Mouse (Mus musculus): ENCODE results near the gene Slc38a4. TPM values are rescaled to one million over a fixed set of nuclear protein-coding genes. Genes with fewer than 3 reads are reported as not detected.

Gene Slc38a4
- total and polyA plus RNA-seq, 3 experiments: 0.13 to 0.51 (median 0.17) TPM

- H3K9ac ChIP-seq (ENCODE audit: insufficient read depth, low read depth): no peak overlapping the region
- H3K79me2 ChIP-seq (replicated peaks; ENCODE audit: control insufficient read depth, extremely low read depth, insufficient read depth, poor library complexity, severe bottlenecking): no peaks in the 10 kb centered on the region
- H3K4me3 ChIP-seq (replicated peaks in 1 of 3; ENCODE audit: low read depth in 2 of 3, low read length in 2 of 3, poor library complexity in 1 of 3): no peak overlapping the region
- no peaks in the 10 kb centered on the region for H3K36me3 ChIP-seq (replicated peaks in 1 of 2; ENCODE audit: control insufficient read depth in 1 of 2, insufficient read depth in 1 of 2, low read length in 1 of 2)
- no peaks in the 10 kb centered on the region for H3K27me3 ChIP-seq (replicated peaks)
- dilution Hi-C loops (cut with MboI; ENCODE audit: extremely low pct_ligation_motif_present, extremely low pct_unique_long_range_greater_than_20kb, low sequenced_read_pairs) (no loop called here), in situ Hi-C loops (cut with MboI; ENCODE audit: low pct_ligation_motif_present, low pct_unique_long_range_greater_than_20kb, low sequenced_read_pairs) (no loop called here)
- TF ChIP-seq BHLHE40 (IDR thresholded peaks at IDR 0.05; ENCODE audit: low read depth, low read length) (no peak), RCOR1 (conservative IDR thresholded peaks at IDR 0.05; ENCODE audit: low read depth, low read length) (no peak), MAZ (IDR thresholded peaks at IDR 0.05; ENCODE audit: low read depth, low read length) (no peak), ETS1 (conservative IDR thresholded peaks at IDR 0.05; ENCODE audit: low read depth, low read length) (no peak)
- H3K4me1 ChIP-seq (ENCODE audit: control insufficient read depth in 1 of 2, insufficient read depth in 2 of 2): 0 out of 4 replicates have a peak, but pooled peaks cover 0 to 5% of the 10 kb centered on the region in 2 experiments
- DNase-seq (ENCODE audit: extremely low read depth): no peak
- no peak overlapping the region for H3K27ac ChIP-seq (ENCODE audit: insufficient read depth, low read depth)
- H3K4me2 ChIP-seq (ENCODE audit: insufficient read depth, low read depth, poor library complexity, severe bottlenecking): no peak overlapping the region
- H3K9me3 ChIP-seq (replicated peaks; ENCODE audit: low read length): no peaks in the 10 kb centered on the region
These were observed 47.1 kb upstream of the Slc38a4 start for GRCm38 (mm10) chr15:97102811-97103210.

GRCm38 (mm10) chr15:97102181-97102580, 46.4 kb upstream of the Slc38a4 start:
- Histone ChIP-seq H3K79me2 (replicated peaks; ENCODE audit: control insufficient read depth, extremely low read depth, insufficient read depth, poor library complexity, severe bottlenecking) (no peaks in the 10 kb centered on the region), H3K9ac (ENCODE audit: insufficient read depth, low read depth) (no peak overlapping the region), H3K9me3 (replicated peaks; ENCODE audit: low read length) (no peaks in the 10 kb centered on the region), H3K4me2 (ENCODE audit: insufficient read depth, low read depth, poor library complexity, severe bottlenecking) (no peak overlapping the region), H3K27ac (ENCODE audit: insufficient read depth, low read depth) (no peak overlapping the region), H3K4me1 (ENCODE audit: control insufficient read depth in 1 of 2, insufficient read depth in 2 of 2) (0 out of 4 replicates have a peak, but pooled peaks cover 0 to 5% of the 10 kb centered on the region in 2 experiments), H3K36me3 (replicated peaks in 1 of 2; ENCODE audit: control insufficient read depth in 1 of 2, insufficient read depth in 1 of 2, low read length in 1 of 2) (no peaks in the 10 kb centered on the region), H3K27me3 (replicated peaks) (no peaks in the 10 kb centered on the region), H3K4me3 (replicated peaks in 1 of 3; ENCODE audit: low read depth in 2 of 3, low read length in 2 of 3, poor library complexity in 1 of 3) (no peak overlapping the region)
- TF ChIP-seq MAX (IDR thresholded peaks at IDR 0.05; ENCODE audit: low read length) (no peak), E2F4 (IDR thresholded peaks at IDR 0.05; ENCODE audit: insufficient replicate concordance, low read depth, low read length) (no peak), SIN3A (IDR thresholded peaks at IDR 0.05; ENCODE audit: low read length) (no peak), RAD21 (IDR thresholded peaks at IDR 0.05; ENCODE audit: low read depth, low read length) (no peak), TBP (conservative IDR thresholded peaks at IDR 0.05; ENCODE audit: low read depth, low read length) (no peak), MYC (IDR thresholded peaks at IDR 0.05; ENCODE audit: low read depth, low read length) (no peak), CHD2 (IDR thresholded peaks at IDR 0.05; ENCODE audit: low read length) (no peak), MAZ (IDR thresholded peaks at IDR 0.05; ENCODE audit: low read depth, low read length) (no peak)
- in situ Hi-C loops (cut with MboI; ENCODE audit: low pct_ligation_motif_present, low pct_unique_long_range_greater_than_20kb, low sequenced_read_pairs) (no loop called here), dilution Hi-C loops (cut with MboI; ENCODE audit: extremely low pct_ligation_motif_present, extremely low pct_unique_long_range_greater_than_20kb, low sequenced_read_pairs) (no loop called here)
- DNase-seq (ENCODE audit: extremely low read depth): no peak

DNA sequence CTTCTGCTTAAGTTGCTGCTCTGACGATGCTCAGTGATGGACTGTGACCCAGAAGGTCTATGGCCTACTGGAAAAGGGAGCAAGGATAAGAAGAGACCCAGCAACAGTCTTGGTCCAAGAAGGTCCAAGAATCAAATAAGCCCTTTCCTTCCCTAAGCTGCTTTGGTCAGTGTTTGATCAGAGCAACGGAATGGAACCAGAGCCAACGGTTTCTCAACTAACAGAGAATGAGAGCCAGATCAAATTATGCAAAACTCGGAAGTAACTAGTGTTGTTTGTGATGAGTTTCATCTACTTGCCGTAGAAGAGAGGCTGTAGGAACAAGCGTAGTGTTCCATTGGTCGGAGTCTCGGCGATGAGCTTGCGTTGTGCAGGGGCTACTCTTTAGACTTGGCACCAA, 43.3 kb upstream of the Slc38a4 start:
- Histone ChIP-seq H3K9me3 (replicated peaks; ENCODE audit: low read length) (peaks cover 7% of the 10 kb centered on the region), H3K4me3 (replicated peaks in 1 of 3; ENCODE audit: low read depth in 2 of 3, low read length in 2 of 3, poor library complexity in 1 of 3) (no peak overlapping the region), H3K9ac (ENCODE audit: insufficient read depth, low read depth) (no peak overlapping the region), H3K4me1 (ENCODE audit: control insufficient read depth in 1 of 2, insufficient read depth in 2 of 2) (0 out of 4 replicates have a peak, but pooled peaks cover 0 to 5% of the 10 kb centered on the region in 2 experiments), H3K27me3 (replicated peaks) (peaks cover 3% of the 10 kb centered on the region), H3K36me3 (replicated peaks in 1 of 2; ENCODE audit: control insufficient read depth in 1 of 2, insufficient read depth in 1 of 2, low read length in 1 of 2) (no peaks in the 10 kb centered on the region), H3K4me2 (ENCODE audit: insufficient read depth, low read depth, poor library complexity, severe bottlenecking) (no peak overlapping the region), H3K79me2 (replicated peaks; ENCODE audit: control insufficient read depth, extremely low read depth, insufficient read depth, poor library complexity, severe bottlenecking) (no peaks in the 10 kb centered on the region), H3K27ac (ENCODE audit: insufficient read depth, low read depth) (no peak overlapping the region)
- DNase-seq (ENCODE audit: extremely low read depth): no peak
- in situ Hi-C loops (cut with MboI; ENCODE audit: low pct_ligation_motif_present, low pct_unique_long_range_greater_than_20kb, low sequenced_read_pairs): no loop called here
- dilution Hi-C loops (cut with MboI; ENCODE audit: extremely low pct_ligation_motif_present, extremely low pct_unique_long_range_greater_than_20kb, low sequenced_read_pairs): no loop called here
- TF ChIP-seq IRF4 (IDR thresholded peaks at IDR 0.05; ENCODE audit: low read depth, low read length) (no peak), NELFE (IDR thresholded peaks at IDR 0.05; ENCODE audit: low read depth, low read length) (no peak), JUND (conservative IDR thresholded peaks at IDR 0.05; ENCODE audit: low read depth, low read length) (no peak), MAX (IDR thresholded peaks at IDR 0.05; ENCODE audit: low read length) (no peak), PAX5 (IDR thresholded peaks at IDR 0.05; ENCODE audit: low read length) (no peak), BHLHE40 (IDR thresholded peaks at IDR 0.05; ENCODE audit: low read depth, low read length) (no peak), MXI1 (IDR thresholded peaks at IDR 0.05; ENCODE audit: low read depth, low read length) (no peak), HCFC1 (IDR thresholded peaks at IDR 0.05; ENCODE audit: low read depth, low read length) (no peak)
